Mouse (Mus musculus) cortical plate, adult 2 months (tissue): ENCODE results near the gene Cryge.

Experiments
- CTCF ChIP-seq: fragments of 200-500 bp; IDR thresholded peaks from 2 replicates; pipeline ENCODE4 v1.5.1; 2011; ENCODE audit warnings: mild to moderate bottlenecking, control low read depth, low read length; ENCODE audit not compliant: insufficient read depth; ENCODE audit errors: extremely low read depth
- POLR2A ChIP-seq: fragments of 200-500 bp; IDR thresholded peaks from 2 replicates; pipeline ENCODE4 v1.6.1; 2011; ENCODE audit warnings: mild to moderate bottlenecking, low read length, control low read depth; ENCODE audit not compliant: insufficient read depth; ENCODE audit errors: extremely low read depth

- TF ChIP-seq CTCF (no peak), POLR2A (no peak)
Observed at GRCm38 (mm10) chr1:65041837-65042236, 9.1 kb downstream of the Cryge start.
